Mouse (Mus musculus) mouse embryonic stem cell (cell line): ENCODE measurements around the gene Grb10.

Source experiments
- in situ Hi-C, 2 experiments: fragments of 300-500 bp; cut with MboI; formaldehyde crosslinking; loops; 1 replicate in 1 of 2; 3 replicates in 1 of 2; pipeline ENCODE4 v1.14.3; 2019 to 2020; ENCODE audit warnings: low sequenced_read_pairs in 2 of 2, low pct_unique_long_range_greater_than_20kb in 1 of 2, mixed read lengths in 1 of 2; ENCODE audit not compliant: unreplicated experiment in 1 of 2

The Grb10 gene

DNA sequence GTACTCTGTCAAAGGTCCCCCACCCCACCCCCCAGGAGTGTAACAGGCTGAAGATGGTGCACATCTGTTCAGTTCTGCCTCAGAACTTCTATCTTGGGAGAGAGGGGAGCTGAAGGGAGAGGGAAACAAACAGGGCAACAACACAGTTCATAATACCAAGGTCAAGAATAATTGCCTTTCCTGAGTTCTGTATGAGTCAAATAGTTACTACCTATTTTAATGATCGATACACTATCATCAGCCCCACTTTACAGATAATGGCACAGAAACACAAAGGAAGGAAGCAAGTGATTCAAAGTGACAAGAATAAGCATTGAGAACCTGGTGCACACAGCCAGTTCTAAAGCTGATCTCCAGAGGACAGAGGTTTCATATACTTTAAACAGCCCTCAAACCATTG lies 99.9 kb downstream of the Grb10 start:
- in situ Hi-C loops, result no loop called here

- in situ Hi-C loops, result no loop called here
These were observed 101.0 kb downstream of the Grb10 start for GRCm38 (mm10) chr11:11937340-11938030.

- in situ Hi-C loops, result no loop called here
These were observed 103.7 kb downstream of the Grb10 start for GRCm38 (mm10) chr11:11934808-11935207.

DNA sequence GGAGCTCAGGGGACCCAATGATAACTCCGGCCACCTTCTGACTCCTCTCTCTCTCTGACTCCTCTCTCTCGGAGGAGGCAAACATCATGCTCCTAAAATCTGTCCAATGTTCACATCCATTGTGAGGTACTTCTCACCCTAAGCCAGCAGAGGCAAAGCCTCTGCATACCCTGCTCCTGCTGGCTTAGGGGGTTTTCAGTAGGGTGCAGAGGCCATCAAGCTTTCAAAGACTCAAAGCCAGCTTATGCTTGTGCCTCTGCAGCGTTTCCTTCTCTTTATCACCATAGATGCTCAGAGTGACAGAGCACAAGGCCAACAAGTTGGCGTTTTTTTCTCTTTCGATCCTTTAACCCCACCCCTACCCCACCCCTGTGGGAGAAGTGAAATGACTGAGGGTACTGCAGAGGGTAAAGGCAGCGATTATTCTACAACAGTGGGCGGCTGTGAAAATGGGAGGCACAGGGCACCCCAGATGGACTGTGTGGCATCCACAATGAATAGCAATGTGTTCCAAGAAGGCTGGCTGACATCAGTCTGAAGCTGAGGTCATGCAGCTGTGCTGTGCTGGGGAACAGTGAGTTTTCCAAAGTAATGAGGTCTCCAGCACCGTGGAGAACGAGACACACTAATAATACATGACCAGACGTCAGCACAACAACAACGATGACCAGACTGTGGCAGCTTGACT lies 106.2 kb downstream of the Grb10 start:
- in situ Hi-C loops, result no loop called here

DNA sequence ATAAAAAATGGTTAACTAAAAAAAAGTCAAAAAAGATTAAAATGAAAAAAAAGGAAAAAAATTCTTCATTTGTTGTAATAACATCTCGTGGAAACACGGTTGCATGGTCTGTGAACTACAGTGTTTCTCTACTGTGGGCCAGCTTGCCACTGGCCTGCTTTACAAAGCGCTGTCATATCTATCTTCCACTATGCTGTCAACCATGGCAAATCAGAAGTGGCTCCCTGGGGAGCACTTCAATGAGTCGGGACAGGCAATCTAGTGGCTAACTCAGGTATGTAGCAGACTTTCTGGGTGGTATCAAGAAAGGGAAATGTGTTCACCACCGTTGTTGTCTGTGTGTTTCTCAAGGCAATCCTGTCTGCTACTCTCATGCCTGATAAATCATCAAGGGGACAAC lies 106.8 kb downstream of the Grb10 start:
- in situ Hi-C loops, result no loop called here

DNA sequence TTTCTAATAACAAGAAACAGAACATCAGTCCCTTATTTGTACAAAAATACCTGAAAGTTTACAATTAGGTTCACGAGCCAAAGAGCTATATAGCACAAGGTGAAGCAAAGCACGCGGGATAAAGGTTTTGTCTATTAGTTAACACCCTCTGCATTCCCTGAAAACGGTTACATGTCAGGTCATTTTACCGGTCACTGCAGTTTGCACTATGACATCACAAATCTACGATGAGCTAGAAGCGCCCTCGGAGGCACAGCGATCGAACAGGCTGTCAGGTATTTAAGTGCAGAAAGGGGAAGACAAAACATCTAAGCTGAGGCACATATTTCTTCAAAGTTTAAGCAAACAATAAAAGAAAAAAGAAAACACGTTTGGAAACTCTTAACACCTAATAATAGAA lies 108.0 kb downstream of the Grb10 start:
- in situ Hi-C loops, result no loop called here

GRCm38 (mm10) chr11:11929059-11929458 lies 109.4 kb downstream of the Grb10 start:
- in situ Hi-C loops, result no loop called here

DNA sequence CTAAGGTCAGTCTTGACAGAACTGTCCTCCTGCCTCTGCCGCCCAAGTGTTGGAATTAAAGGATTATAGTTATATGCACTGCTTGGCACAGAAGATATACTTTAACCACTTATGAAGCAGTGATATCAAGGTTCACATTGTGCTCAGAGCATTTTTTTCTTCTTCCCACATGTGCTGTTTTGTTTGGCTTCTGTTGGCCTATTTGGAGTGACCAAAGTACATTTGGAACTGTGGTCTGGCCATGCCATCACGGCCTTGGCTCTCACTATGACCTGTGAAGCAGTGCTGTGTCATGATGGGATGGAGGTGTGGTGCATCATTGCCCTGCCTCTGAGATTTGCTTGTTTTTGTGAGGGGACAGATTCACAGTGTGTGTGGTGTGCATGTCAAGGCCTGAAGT lies 109.9 kb downstream of the Grb10 start:
- in situ Hi-C loops, result no loop called here

GRCm38 (mm10) chr11:11923900-11924299 lies 114.6 kb downstream of the Grb10 start:
- in situ Hi-C loops, result no loop called here

DNA sequence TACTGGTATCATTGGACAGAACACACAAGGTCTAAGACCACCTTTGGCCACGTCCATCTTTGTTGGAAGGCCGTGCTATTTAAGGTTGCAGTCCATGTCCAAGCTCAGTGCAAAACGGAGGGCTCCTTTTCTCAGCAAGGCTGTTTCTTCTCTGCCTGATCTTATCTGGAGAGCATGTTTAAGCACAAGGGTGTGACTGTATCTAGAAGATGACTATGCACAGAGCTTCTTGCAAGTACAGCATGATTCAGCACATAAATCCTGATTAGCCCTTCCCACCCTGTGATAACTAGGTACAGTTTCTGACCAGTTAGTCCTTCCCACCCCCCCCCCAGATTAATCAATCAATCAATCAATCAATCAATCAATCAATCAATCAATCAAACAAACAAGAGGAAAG lies 115.1 kb downstream of the Grb10 start:
- in situ Hi-C loops, result no loop called here

- in situ Hi-C loops, result no loop called here
These were observed 116.4 kb downstream of the Grb10 start for GRCm38 (mm10) chr11:11922106-11922505.

DNA sequence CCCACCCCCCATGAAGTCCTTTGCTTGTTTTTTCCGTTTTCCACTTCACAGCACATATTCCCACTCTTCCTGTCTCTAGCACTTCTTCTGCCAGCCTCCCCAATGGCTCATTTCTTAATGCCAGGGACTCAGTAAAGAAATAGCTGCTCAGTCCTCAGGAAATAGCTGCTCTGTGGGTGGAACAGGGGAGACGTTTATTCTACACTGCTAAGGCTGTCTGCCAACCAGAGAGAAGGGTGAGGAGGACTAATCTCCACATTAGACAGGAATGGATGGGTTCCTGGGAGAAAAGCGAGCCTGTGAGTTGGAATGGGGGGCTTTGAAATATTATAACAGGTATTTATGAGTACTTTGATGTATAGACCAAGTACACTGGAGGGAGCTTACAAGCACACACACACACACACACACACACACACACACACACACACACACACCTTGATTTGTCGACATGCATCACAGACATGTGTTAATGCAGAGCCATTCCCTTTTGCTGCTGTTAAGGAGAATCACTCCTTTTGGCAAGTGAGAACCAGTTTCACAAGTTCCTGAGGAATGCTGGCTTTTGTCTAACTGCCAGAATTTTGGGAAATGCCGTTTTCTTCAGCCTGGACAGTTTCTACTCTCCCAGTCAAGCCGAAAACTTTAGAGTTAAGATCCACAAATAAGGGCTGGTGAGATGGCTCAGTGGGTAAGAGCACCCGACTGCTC lies 130.6 kb downstream of the Grb10 start:
- in situ Hi-C loops, result no loop called here

GRCm38 (mm10) chr11:11905518-11905917 lies 133.0 kb downstream of the Grb10 start:
- in situ Hi-C loops, result no loop called here

- in situ Hi-C loops, result no loop called here
These were observed 133.5 kb downstream of the Grb10 start for GRCm38 (mm10) chr11:11904995-11905394.

- in situ Hi-C loops, result no loop called here
These were observed 137.0 kb downstream of the Grb10 start for GRCm38 (mm10) chr11:11901509-11901908.

- in situ Hi-C loops, result no loop called here
These were observed 140.0 kb downstream of the Grb10 start for GRCm38 (mm10) chr11:11898496-11898895.

- in situ Hi-C loops, result no loop called here
These were observed 140.7 kb downstream of the Grb10 start, which contains the start of gene Ddc for GRCm38 (mm10) chr11:11897645-11898357. Ddc (minus strand) TSS chr11:11898144.

DNA sequence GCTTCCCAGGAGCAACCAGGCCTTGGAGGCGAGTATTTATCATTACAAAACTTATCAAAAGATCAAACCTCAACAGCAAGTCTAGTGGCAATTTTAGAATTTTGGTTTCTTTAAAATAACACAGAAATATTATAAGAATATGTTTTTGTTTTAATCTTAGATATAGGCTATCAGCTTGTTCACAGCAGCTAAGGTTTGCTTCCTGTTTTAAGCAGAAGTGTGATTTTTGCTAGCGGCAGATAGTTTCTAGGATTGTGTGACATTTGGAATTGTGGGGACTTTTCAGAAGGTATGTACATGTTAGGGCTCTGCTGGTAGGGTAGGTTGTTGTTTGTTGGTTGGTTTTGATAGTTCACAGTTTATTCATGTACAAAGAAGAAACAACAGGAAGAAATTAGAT lies 143.0 kb downstream of the Grb10 start:
- in situ Hi-C loops, result no loop called here

GRCm38 (mm10) chr11:11893769-11894168 lies 144.7 kb downstream of the Grb10 start:
- in situ Hi-C loops, result no loop called here
